9 mouse cellular contexts compared by ENCODE assay signal in genomic region chr7:98236686-98237359, GRCm38 (mm10). TPM values are rescaled to one million over a fixed set of nuclear protein-coding genes. Genes with fewer than 3 reads are reported as not detected.
DNase-seq lines count a peak whose midpoint lies in the region; ATAC-seq and TF ChIP-seq lines count a peak whose summit lies in the region.
"Had no signal": no experiment of that assay in that cellular context is flagged by ENCODE, and none has a peak within 500 bp of the region (broad histone marks: within the 10 kb centered on the region; RNA-seq: fewer than 3 reads in every experiment).

No protein-coding gene starts in this region.

- WGBS in lung, embryonic 14.5 days = 68% methylated on average over 3 of the region's 3 CpGs
- 43% methylated on average over 3 of the region's 3 CpGs for WGBS in lung, adult 2 months
- WGBS in forebrain, postnatal 0 days = 57% methylated on average over 3 of the region's 3 CpGs
- WGBS in liver, embryonic 12.5 days (ENCODE audit: insufficient replicate concordance) = 84% methylated on average over 3 of the region's 3 CpGs

- TF ChIP-seq POLR2A in lung, adult 2 months (IDR thresholded peaks at IDR 0.05; ENCODE audit: borderline replicate concordance, extremely low read depth, low read depth, low read length) = no peak

- H3K36me3 ChIP-seq in lung, embryonic 14.5 days (ENCODE audit: insufficient read depth) = no peaks in the 10 kb centered on the region
- no peaks in the 10 kb centered on the region for H3K36me3 ChIP-seq in forebrain, postnatal 0 days (ENCODE audit: insufficient read depth)
- H3K36me3 ChIP-seq in liver, embryonic 12.5 days = peaks cover 5% of the 10 kb centered on the region; the same call in 1 of the 2 replicates
- H3K36me3 ChIP-seq: limb, embryonic 15.5 days had no signal

- no peak overlapping the region for H3K27ac ChIP-seq in lung, embryonic 14.5 days (ENCODE audit: low read depth)
- no peak overlapping the region for H3K27ac ChIP-seq in forebrain, postnatal 0 days (ENCODE audit: low read depth, low read length)
- H3K27ac ChIP-seq in layer of hippocampus, adult 2 months = 0 out of 2 replicates have a peak overlapping the region, but pooled peaks have one; percentile 23
- no peak overlapping the region for H3K27ac ChIP-seq in liver, embryonic 12.5 days
- H3K27ac ChIP-seq: limb, embryonic 15.5 days had no signal

- no peaks in the 10 kb centered on the region for H3K9me3 ChIP-seq in lung, embryonic 14.5 days (ENCODE audit: low read depth, low read length)
- H3K9me3 ChIP-seq in forebrain, postnatal 0 days (ENCODE audit: low read length) = no peaks in the 10 kb centered on the region
- H3K9me3 ChIP-seq in liver, embryonic 12.5 days (replicated peaks) = no peaks in the 10 kb centered on the region
- H3K9me3 ChIP-seq: limb, embryonic 15.5 days had no signal

- H3K9ac ChIP-seq in lung, embryonic 14.5 days = no peak overlapping the region
- H3K9ac ChIP-seq in forebrain, postnatal 0 days = no peak overlapping the region
- H3K9ac ChIP-seq in liver, embryonic 12.5 days = no peak overlapping the region
- H3K9ac ChIP-seq: limb, embryonic 15.5 days had no signal

- H3K4me3 ChIP-seq in lung, embryonic 14.5 days (ENCODE audit: low read depth, low read length) = no peak overlapping the region
- H3K4me3 ChIP-seq in lung, adult 2 months (replicated peaks; ENCODE audit: extremely low read depth, low read depth, low read length) = no peak overlapping the region
- H3K4me3 ChIP-seq in forebrain, postnatal 0 days (ENCODE audit: low read depth, low read length) = no peak overlapping the region
- no peak overlapping the region for H3K4me3 ChIP-seq in layer of hippocampus, adult 2 months
- H3K4me3 ChIP-seq in liver, embryonic 12.5 days = no peak overlapping the region
- H3K4me3 ChIP-seq: limb, embryonic 15.5 days had no signal

- no peak for ATAC-seq in lung, embryonic 14.5 days (ENCODE audit: insufficient read depth)
- ATAC-seq in forebrain, postnatal 0 days = peak; percentile 86
- ATAC-seq in liver, embryonic 12.5 days = no peak

- H3K4me2 ChIP-seq in lung, embryonic 14.5 days = no peak overlapping the region
- H3K4me2 ChIP-seq in forebrain, postnatal 0 days (ENCODE audit: low read depth) = no peak overlapping the region
- no peak overlapping the region for H3K4me2 ChIP-seq in liver, embryonic 12.5 days
- H3K4me2 ChIP-seq: limb, embryonic 15.5 days had no signal

- H3K4me1 ChIP-seq in lung, embryonic 14.5 days (ENCODE audit: insufficient read depth) = no peaks in the 10 kb centered on the region
- H3K4me1 ChIP-seq in lung, adult 2 months (ENCODE audit: control insufficient read depth, insufficient read depth, low read length) = no peaks in the 10 kb centered on the region
- no peaks in the 10 kb centered on the region for H3K4me1 ChIP-seq in forebrain, postnatal 0 days (ENCODE audit: insufficient read depth)
- H3K4me1 ChIP-seq in liver, embryonic 12.5 days = peaks cover 5% of the 10 kb centered on the region; the same call in 1 of the 2 replicates
- H3K4me1 ChIP-seq: limb, embryonic 15.5 days had no signal

- DNase-seq in lung, embryonic 14.5 days = peak; percentile 60
- no peak for DNase-seq in lung, adult 2 months
- peak; percentile 66 for DNase-seq in forebrain, postnatal 0 days
- peak; percentile 44 to 55 for DNase-seq in layer of hippocampus, adult 2 months (ENCODE audit: low spot score in 2 of 2)
- peak; percentile 29 for DNase-seq in right cerebral cortex, postnatal 25 days
- DNase-seq in urinary bladder, adult 18-20 months (ENCODE audit: low spot score in 2 of 2) = no peak
- no peak for DNase-seq in thymus, adult 18-20 months

- no peaks in the 10 kb centered on the region for H3K27me3 ChIP-seq in lung, embryonic 14.5 days (ENCODE audit: insufficient read depth, low read length)
- H3K27me3 ChIP-seq in forebrain, postnatal 0 days (ENCODE audit: insufficient read depth, low read length) = no peaks in the 10 kb centered on the region
- H3K27me3 ChIP-seq in liver, embryonic 12.5 days (replicated peaks) = no peaks in the 10 kb centered on the region
- H3K27me3 ChIP-seq: limb, embryonic 15.5 days had no signal

- no peak for TF ChIP-seq CTCF in lung, embryonic 14.5 days (IDR thresholded peaks at IDR 0.05; ENCODE audit: low read depth)
- TF ChIP-seq CTCF in lung, adult 2 months (IDR thresholded peaks at IDR 0.05; ENCODE audit: insufficient read depth, low read length) = no peak
- TF ChIP-seq CTCF in forebrain, postnatal 0 days (IDR thresholded peaks at IDR 0.05; ENCODE audit: low read depth) = no peak
- TF ChIP-seq CTCF in layer of hippocampus, adult 2 months (conservative IDR thresholded peaks at IDR 0.05) = no peak

RNA-seq across cellular contexts. Expression of gene B3gnt6, which starts 37.5 kb away (rescaled TPM):
- polyA plus RNA-seq in lung, embryonic 14.5 days (2014; fragmentation: Nextera tagmentation; extraction: Ambion mirVana) = not detected in 2 replicates
- 1.5 and 2.1 TPM in 2 replicates for polyA plus RNA-seq in lung, adult 2 months (2012; rRNA removed)
- 0.08 and 0.19 TPM in 2 replicates for total RNA-seq in forebrain, postnatal 0 days (2014; rRNA removed)
- 0.26 and 0.63 TPM in 2 replicates for polyA plus RNA-seq in forebrain, postnatal 0 days (2015; fragmentation: Nextera tagmentation; extraction: Ambion mirVana)
- under 1 TPM; 0.34 to 0.36 TPM for total RNA-seq in layer of hippocampus, adult 2 months (2021)
- not detected in 2 replicates for polyA plus RNA-seq in liver, embryonic 12.5 days (2016; fragmentation: Nextera tagmentation; extraction: Ambion mirVana)
- polyA plus RNA-seq: limb, embryonic 15.5 days had no signal

RNA-seq across cellular contexts. Expression of gene Capn5, which starts 58.7 kb away (rescaled TPM):
- polyA plus RNA-seq in lung, embryonic 14.5 days (2014; fragmentation: Nextera tagmentation; extraction: Ambion mirVana) = 4.5 and 5.4 TPM in 2 replicates
- polyA plus RNA-seq in lung, adult 2 months (2012; rRNA removed) = 19.0 and 22.2 TPM in 2 replicates
- 35.8 and 39.2 TPM in 2 replicates for total RNA-seq in forebrain, postnatal 0 days (2014; rRNA removed)
- polyA plus RNA-seq in forebrain, postnatal 0 days (2015; fragmentation: Nextera tagmentation; extraction: Ambion mirVana) = 21.3 and 22.6 TPM in 2 replicates
- 10 to 100 TPM; 42.3 to 45.0 TPM for total RNA-seq in layer of hippocampus, adult 2 months (2021)
- polyA plus RNA-seq in liver, embryonic 12.5 days (2016; fragmentation: Nextera tagmentation; extraction: Ambion mirVana) = 20.0 and 23.5 TPM in 2 replicates

Comparison
In these comparisons a context has a peak if more than half of its experiments do, and no peak if none do; other contexts are left out.
1. DNase-seq: peak in lung, embryonic 14.5 days (single experiment), forebrain, postnatal 0 days (single experiment), layer of hippocampus, adult 2 months (2 of 2) and right cerebral cortex, postnatal 25 days (single experiment); none in lung, adult 2 months (single experiment), urinary bladder, adult 18-20 months (0 of 2) and thymus, adult 18-20 months (0 of 2).